Mouse (Mus musculus) skeletal muscle tissue, adult 2 months (tissue): ENCODE data around the gene Hmgn3.
"Not testable (repeated sequence)": the region's sequence is repeated elsewhere in the genome, so short reads cannot be mapped to it uniquely, and the experiment has no call there.

ENCODE experiments used
- DNase-seq: peaks from one replicate; pipeline ENCODE4 v3.0.0-alpha.2; 2012; ENCODE audit warnings: low read depth, low spot score

Hmgn3 gene

DNA sequence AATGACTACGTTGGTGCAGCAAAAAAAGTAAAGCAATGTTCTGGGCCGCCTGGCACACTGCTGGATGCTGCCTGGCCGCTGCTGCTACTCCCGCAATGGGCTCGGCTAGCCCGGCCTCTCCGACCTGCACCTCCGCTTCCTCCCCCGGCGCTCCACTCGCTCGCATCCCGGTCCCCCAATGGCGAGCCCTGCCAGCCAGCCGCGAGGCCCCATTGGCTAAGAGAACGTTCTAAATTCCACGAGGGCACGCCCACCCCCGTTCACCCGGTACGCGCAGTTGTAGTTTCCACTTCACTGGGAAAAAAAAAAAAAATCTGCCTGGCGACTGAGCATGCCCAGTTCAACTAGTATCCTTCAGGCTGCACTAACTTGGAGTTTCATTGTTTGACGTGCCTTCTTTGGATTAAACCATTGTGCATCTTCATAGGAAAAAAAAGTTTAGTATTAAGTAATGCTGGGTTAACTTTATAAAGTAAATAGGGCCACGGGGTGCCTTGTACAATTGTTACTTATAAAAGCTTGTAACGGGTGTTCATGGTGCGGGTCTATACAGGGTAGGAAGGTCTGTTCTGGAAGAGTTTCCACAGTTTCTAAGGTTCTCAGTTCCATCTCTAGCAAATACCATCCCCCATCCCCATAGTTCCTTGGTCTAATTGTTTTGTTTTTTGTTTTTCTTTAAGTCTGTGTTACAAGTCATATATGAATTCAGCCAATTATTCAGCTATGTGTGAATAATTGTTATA lies at the start of gene Hmgn3:
Gene Hmgn3, minus strand, starts transcription at position 240 of the 743 bp plus-strand sequence.
- peak; percentile 67 for DNase-seq

DNA sequence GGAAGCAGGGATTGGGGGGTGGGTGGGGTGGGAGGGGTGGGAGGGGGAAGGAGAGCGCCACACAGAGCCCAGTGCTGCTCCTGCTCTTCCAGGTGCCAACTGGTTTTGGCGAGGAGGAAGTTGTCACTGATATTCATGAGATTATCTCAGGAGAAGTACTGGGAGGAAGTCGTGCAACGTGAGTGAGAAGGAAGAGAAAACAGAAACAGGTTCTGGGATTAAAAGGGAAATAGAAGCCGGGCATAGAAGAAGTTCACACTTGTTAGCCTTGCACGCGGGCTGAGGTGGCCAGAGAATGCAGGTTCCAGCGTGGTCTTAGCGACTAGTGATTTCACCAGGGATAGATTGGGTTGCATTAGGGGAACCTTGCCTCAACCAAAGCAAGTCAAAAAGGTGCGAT lies 49.3 kb upstream of the Hmgn3 start:
- no peak for DNase-seq

DNA sequence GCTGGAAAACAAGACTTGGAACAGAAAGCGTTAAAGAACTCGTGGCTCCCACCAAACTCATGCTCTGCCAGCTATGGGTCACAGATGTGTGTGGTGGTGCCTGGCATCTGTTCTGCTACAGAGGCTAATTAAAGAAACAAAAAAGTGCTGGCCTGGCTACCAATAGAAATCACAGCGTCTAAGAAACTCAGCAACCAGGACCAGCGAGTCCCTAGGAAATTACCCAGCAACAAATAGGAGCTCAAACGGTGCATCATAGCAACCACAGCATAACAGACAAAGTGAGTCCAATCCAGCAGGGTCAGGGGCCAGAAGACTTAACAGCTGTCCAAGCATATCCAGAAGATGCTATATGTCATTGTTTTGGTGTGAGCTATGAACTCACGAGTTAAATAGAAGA lies 48.5 kb upstream of the Hmgn3 start:
- DNase-seq = no peak

DNA sequence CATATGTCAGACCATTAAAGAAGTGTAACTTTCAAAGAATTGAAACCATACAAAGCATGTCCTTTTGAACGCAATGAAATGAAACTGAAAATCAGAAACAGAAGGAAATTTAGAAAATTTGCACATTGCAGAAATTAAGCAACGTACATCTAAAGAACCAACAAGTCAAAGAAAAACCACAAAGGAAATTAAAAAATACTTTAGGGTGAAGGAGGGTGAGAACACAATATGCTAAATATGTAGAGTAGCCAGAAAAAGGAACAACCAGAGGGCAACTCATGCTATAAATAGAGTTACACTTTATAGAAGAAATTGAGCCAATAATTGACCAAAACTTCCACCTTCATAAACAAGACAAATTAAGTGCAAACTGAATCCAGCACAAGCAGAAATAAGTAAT lies 41.3 kb upstream of the Hmgn3 start:
- DNase-seq = no peak

DNA sequence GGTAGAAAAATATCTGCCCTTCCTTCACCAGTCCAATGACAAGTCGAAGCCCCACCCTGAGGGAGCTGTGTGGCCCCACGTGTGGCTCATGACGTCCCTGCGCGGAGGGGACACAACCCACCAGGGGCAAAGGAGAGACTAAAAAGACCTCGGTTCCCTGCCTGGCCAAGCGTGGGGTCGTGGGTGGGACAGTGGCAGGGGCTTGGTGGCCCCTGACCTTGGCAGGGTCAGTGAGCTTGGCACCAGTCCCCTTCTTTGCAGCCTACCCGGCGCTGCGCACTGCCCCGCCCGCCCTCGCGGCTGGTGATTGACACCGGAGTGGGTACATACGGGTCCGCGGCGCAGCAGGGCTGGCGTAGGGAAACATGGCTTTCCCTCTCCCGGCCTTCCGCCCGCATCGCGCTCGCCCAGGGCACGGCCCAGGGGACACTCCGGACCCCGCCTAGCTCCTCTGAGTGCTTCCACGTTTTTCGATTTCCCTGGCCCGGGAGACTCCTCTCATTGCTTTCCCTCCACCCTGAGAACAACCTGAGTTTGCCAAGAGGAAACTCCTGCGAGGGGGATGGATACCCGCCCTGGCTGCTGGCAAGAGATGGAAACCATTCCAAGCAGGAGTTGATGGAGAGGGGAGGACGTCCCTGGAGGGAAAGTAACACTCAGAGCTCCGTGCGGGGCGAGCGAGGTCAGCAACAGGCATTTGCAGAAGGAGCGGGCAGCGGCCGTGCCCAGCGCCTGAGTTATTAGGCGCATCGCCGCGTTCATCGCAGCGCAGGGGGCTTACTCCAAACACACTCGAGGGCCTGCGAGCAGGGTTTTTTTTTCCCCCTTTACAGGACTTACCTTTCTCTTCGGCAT lies 667 bp downstream of the Hmgn3 start:
- peak; percentile 19 for DNase-seq

DNA sequence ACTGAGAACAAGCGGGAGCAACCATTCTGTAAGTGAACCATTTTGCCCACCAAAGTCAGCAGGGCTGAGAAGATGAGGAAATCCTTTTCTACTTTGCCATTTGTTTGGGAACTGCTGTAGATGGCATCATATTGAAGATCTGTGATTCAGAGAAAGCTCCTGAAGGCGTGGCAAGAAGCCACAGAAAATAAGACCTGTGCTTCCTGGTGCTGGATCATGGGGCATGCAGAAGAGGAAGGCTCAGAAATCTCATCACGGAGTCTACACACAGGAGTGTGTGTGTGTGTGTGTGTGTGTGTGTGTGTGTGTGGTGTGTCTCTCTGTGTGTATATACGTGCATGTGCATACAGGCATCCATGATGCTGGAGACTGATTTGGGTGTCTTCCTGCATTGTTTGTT lies 16.7 kb downstream of the Hmgn3 start:
- no peak for DNase-seq

DNA sequence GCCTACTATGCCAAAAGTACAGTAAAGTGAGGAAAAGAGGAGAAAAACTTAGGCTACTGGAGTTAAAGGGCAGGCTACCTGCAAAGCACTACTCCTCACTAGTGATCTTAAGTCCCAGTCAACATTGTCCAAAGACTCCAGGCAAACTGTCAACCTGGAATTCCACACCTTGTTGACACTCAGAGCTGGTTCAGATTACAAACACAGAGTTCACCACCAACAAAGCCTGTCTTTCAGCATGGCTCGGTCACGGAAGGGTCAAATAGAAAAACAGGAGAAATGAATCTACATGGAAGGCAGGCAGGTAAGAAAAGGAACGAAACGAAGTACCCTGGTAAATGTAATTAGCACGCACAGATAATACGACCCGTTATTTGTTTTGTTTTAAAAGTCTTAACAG lies 18.6 kb downstream of the Hmgn3 start:
- no peak for DNase-seq

DNA sequence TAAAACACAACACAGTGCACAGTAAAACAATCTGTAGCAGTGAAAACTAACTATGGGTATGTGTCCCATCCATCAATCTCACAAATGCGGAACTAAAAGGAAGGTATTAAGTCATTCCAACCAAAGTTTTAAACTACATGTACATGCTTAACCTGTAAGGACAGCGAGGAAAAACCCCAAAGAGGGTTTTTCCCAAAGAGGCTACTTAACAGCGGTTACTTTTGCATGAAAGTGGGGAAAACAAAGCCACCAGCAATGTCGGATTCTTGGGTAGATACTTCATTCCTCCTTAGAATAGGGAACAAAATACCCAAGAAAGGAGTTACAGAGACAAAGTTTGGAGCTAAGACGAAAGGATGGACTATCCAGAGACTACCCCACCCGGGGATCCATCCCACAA lies 20.0 kb downstream of the Hmgn3 start:
- not testable (repeated sequence) for DNase-seq

DNA sequence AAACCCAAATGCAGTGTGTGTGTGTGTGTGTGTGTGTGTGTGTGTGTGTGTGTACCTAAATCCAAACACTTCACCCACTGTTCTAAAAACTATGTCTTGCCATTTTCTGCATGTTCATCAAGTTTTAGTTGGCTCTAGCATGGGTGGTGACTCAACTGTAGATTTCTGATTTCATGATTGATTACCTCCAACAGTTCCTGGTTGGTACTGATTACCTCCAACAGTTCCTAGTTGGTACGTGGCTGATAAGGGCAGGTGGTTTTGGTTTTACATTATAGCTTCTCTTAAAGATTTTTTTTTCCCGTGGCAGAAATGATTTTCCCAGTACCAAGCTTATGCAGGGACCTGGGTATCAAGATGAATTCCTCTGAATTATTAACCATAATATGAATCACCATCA lies 27.3 kb downstream of the Hmgn3 start:
- DNase-seq = no peak

DNA sequence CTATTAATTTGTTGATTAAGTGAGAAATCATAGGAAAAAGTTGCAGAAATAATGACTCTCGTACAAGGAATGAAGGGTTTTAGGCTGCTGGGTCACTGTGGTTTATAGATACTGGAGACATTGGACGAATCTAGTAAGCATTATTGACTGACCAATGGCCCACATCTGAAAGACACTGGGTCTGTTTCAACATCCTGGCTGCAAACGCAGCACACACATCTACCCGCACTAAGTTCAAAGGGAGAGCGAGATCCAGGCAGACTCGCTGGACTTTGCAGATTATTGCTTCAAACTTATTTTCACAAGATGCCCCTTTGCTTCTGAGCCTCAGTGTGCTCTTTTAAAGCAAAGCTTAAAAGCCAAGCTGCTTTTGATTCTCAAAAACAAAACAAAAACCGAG lies 29.0 kb downstream of the Hmgn3 start:
- no peak for DNase-seq

DNA sequence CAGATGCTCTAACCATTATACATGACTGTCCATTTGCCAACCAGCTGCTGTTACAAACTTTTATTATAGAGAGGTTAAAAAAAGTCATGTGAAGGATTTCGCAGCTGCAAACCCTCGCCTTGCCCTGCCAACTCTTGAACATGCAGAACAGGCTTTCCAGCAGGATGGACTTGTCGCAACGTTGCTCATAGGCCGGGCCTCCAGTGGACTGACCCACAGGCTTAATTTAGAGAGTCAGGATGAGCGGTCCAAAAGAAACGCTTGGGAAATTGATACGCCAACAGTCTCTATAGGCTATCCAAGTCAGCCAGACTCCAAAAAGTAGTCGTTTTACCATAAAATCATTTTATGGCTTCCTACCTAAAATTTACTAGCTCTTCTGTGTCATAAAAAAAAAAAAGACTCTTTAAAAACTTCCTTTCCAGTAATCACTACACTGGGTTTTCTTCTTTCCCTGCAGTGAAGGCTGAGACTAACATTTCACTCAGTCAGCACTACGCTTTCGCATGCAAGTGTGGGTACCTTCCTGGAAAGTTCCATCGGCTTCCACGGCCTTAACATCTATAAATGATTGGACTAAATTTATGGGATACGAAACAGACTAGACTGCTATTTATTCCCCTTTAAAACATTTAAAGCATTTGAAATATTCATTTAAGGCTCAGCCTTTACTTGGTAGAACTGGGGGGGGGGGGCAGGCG lies 29.6 kb downstream of the Hmgn3 start:
- DNase-seq = no peak

DNA sequence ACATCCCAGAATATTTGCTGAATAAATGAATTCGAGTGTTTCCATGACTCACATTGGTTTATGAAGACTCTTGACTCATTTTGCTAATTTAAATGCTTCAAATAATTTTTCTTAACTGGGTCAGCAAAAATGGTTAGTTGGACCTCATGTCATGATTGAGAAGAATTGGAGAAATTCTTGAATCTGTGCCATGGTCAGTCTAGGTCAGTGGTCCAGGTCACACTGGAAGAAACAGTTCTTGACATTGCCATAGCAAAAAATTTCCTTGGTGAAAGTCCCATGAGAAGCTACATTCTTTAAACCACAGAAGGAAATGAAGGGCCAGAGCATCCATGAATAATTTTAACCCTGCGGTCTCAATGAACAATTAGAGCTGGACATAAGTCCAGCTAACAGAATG lies 30.8 kb downstream of the Hmgn3 start:
- DNase-seq = no peak

DNA sequence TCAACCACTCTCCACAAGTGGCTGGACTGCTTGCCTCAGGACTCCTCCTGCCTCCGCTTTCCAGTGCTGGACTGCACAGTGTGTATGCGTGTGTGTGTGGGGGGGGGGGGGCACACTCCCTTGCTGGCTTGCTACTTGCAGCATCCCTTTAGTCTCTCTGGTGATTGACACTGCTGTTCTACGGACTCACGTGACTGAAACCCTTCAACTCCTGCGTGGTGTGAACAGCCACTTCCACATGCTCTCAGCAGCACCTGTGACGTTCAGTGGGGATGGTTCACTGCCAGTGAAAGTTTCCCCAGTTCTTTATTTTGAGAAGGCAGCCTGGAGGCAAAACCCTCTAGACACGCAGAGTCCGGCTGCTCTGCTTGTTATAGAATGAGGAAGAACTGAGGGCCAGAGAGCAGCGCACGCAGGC lies 32.7 kb downstream of the Hmgn3 start:
- DNase-seq = no peak

DNA sequence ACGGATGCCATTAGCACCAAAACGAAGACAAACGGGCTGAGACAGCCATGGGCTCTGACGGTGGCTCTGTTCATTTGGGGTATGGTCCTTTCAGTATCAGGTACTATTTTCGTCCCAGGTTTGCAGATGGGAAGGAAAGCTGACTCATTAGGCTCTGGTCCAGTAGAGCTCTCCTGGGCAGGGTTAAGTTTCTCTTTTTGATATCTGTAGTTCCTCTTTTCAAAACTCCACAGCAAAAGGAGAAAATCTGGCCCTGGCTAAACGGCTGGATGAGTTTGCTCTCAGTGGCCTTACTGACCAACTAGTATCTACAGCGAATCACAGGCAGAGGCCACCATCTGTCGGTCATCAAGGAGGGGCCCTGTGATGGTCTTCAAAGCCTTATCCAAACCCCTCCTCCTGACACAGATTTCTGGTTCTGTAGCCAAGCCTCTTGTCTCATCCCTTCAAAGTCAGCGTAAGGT lies 34.1 kb downstream of the Hmgn3 start:
- DNase-seq = no peak

DNA sequence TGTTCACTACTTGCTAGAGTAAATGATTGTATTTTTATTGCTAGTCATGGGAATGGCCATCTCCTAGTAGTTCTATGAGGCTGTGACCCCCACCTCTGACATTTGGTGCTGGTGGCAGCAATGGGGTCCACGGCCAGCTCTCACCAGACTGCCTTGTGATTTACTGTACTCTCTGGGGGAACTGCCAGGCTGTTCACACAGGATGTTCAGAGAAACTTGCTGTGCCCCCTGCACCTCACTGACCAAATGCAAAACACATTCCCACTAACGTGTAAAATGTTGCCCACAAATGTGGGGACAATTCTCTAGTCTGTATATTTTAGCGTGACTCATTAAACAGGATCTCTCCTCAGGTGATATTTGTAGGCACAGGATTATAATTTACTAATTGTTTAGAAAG lies 34.7 kb downstream of the Hmgn3 start:
- no peak for DNase-seq

DNA sequence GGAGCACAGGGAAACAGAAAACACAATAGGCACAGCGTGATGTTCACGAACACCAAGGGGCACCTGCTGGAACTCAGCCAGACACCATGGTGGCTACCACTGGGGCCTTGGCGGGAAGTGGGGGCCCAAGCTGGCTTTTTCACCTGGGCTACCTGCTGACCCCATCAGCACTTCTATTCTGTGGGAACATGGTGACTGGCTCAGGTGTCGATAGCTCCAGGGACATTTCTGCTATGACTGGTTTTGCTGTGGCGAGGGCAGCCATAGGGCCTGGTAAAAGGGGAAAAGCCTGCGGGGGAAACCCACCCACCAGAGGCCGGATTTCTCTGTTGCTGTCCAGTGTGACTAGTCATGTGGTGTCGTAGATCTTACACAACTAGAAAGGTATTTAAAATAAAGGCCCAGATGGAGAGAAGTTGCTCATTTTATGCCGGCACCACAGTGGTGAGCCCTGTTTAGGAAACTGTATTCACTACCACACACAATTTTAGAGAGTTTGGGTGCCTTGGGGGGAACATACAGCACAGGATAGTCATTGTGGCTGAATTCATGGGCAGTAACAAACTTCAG lies 35.3 kb downstream of the Hmgn3 start:
- no peak for DNase-seq

DNA sequence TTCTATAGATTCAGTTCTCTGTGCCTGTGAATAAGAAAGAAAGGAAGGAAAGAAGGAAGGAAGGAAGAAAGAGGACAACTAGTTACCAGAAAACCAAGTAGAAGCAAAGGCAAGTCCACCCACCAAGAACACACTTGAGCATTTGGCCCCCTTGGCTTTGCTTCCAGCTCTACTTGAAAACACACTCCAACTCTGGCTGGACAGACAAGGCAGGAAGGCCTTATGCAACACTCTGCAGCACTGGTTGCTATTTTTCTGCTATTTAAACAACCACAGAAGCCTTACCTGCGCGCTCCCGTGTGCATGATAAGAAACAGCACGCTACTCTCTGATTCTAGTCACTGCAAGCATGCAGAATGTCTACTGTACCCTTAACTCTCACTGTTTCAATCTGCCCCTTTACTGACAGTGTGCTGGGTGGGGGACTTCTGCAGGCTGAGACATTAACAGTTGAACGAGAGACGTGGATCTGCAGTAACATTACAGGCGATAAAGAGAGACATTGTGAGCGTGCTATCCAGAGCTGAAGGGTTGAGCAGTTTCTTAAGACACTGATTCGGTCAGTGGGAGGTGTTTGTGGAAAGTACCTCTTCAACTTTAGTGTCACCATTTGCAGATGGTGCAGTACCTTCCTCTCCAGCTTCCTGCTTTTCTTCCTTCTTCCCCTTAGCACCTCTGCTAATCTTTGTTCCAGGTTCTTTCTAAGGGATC lies 35.9 kb downstream of the Hmgn3 start:
- no peak for DNase-seq

DNA sequence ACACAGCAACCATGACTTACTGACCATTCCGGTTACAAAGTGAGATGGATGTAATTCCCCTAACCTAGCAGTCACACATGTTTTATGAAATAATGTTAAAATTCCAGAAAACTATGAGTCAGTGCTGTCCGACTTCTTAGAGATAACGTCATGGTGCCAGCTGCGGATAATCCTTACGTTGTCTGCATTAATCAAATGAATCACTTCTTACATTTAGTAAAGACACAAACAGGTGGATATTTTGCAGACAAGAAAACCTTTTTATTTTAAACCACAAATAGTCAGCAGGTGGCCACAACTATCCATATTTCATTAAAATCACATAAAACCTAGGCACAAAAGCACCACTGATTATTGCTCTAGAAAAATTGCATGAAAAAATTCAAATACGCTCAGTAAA lies 36.8 kb downstream of the Hmgn3 start:
- no peak for DNase-seq

DNA sequence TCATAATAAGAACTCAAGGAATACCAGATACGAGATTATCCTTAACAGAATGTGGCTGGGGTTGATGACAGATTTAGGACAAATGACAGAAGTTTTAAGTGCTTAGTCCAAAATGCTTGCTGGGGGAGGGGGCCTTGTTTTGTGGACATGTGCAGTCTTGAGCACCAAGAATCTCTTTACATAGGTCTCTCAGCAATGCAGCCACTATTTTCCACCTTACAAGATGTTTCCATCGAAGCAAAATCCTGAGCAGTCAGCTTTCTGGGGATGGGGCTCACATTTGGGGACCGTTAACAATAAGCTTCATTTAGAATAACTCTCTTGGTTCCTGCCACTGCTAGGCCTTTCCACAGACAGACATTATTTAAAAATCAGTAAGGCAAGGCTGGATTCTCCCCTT lies 37.7 kb downstream of the Hmgn3 start:
- DNase-seq = no peak

DNA sequence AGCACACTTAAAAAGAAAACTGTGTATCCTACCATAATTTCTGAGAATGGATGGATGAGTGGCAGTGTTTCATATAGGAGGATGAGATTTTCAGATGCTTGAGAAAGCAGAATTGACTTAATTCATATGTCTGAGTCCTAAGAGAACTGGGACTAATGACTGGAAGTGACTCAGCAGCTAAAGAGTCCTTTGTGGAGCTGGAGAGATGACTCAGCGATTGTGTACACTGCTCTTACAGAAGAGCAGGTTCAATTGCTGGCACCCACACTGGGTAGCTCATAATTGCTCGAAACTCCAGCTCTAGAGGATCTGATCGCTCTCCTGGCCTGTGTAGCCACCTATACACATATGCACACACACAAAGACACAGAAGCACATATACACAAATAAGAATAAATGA lies 42.7 kb downstream of the Hmgn3 start:
- no peak for DNase-seq

DNA sequence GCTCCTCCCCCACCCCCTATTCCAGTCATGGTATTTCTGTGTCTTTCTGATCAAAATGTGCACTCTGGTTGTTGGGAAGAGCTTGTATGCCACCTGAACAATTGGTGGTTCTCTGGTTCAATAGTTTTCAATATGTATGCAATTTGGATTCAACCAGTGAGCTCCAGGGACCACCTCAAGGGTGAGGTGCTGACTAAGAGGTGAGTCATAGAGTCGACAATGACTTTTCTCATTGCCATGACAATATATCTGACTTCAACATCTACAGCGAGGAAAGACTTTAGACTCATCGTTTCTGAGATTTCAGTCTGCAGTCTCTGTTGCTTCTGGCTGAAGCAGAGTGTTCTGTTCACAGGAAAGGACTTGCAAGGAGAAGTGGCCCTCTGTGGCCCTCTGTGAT lies 44.8 kb downstream of the Hmgn3 start:
- no peak for DNase-seq
